Mouse (Mus musculus): Measurements from ENCODE around the gene Mon2.

Gene Mon2

GRCm38 (mm10) chr10:123076245-123077023, at the start of gene Mon2:
Gene Mon2 (minus strand): TSS chr10:123076505.
- DNase-seq, result peak; percentile 98

- DNase-seq, result no peak
These were observed 44.5 kb upstream of the Mon2 start for GRCm38 (mm10) chr10:123120666-123121392.

- no peak for DNase-seq
These were observed 40.6 kb upstream of the Mon2 start for GRCm38 (mm10) chr10:123116861-123117260.

GRCm38 (mm10) chr10:123113466-123113865, 37.2 kb upstream of the Mon2 start:
- no peak for DNase-seq

- no peak for DNase-seq
These were observed 36.5 kb upstream of the Mon2 start for GRCm38 (mm10) chr10:123112787-123113168.

GRCm38 (mm10) chr10:123112056-123112786, 35.9 kb upstream of the Mon2 start:
- no peak for DNase-seq

- no peak for DNase-seq
These were observed 34.2 kb upstream of the Mon2 start for GRCm38 (mm10) chr10:123110548-123110947.

- no peak for DNase-seq
These were observed 32.2 kb upstream of the Mon2 start for GRCm38 (mm10) chr10:123108527-123108926.

- no peak for DNase-seq
These were observed 31.8 kb upstream of the Mon2 start for GRCm38 (mm10) chr10:123108121-123108520.

- DNase-seq, result no peak
These were observed 25.0 kb upstream of the Mon2 start for GRCm38 (mm10) chr10:123101303-123101702.

GRCm38 (mm10) chr10:123100584-123100983, 24.3 kb upstream of the Mon2 start:
- no peak for DNase-seq

- DNase-seq, result no peak
These were observed 18.2 kb upstream of the Mon2 start for GRCm38 (mm10) chr10:123094504-123094903.

- no peak for DNase-seq
These were observed 16.3 kb upstream of the Mon2 start for GRCm38 (mm10) chr10:123092577-123092976.

- peak; percentile 30 for DNase-seq
These were observed 15.4 kb upstream of the Mon2 start for GRCm38 (mm10) chr10:123091737-123092136.

- no peak for DNase-seq
These were observed 13.2 kb upstream of the Mon2 start for GRCm38 (mm10) chr10:123089425-123089930.

GRCm38 (mm10) chr10:123086847-123087246, 10.5 kb upstream of the Mon2 start:
- DNase-seq, result no peak

- DNase-seq, result no peak
These were observed 8.8 kb upstream of the Mon2 start for GRCm38 (mm10) chr10:123084900-123085641.

- no peak for DNase-seq
These were observed 8.0 kb upstream of the Mon2 start for GRCm38 (mm10) chr10:123084307-123084706.

GRCm38 (mm10) chr10:123075751-123076242, 508 bp downstream of the Mon2 start:
- DNase-seq, result peak; percentile 25

GRCm38 (mm10) chr10:123071997-123072396, 4.3 kb downstream of the Mon2 start:
- DNase-seq, result no peak

GRCm38 (mm10) chr10:123063021-123063420, 13.3 kb downstream of the Mon2 start:
- no peak for DNase-seq

- no peak for DNase-seq
These were observed 15.5 kb downstream of the Mon2 start for GRCm38 (mm10) chr10:123060831-123061230.

All from right cerebral cortex, adult 18-20 months (tissue).